Mouse (Mus musculus) erythroid progenitor cell, adult 5-6 weeks (primary cell): ENCODE results near the gene Cd72. TPM values are rescaled to one million over a fixed set of nuclear protein-coding genes. Genes with fewer than 3 reads are reported as not detected.

Experiments
- ATAC-seq: replicated peaks from 2 replicates; pipeline ENCODE4 v1.8.0; 2016; ENCODE audit warnings: moderate number of reproducible peaks, mild to moderate bottlenecking, moderate TSS enrichment, inconsistent platforms; ENCODE audit not compliant: poor library complexity, low FRiP score, severe bottlenecking
- total RNA-seq, 2 experiments: library from RNA; stranded (forward) in 1 of 2; stranded (reverse) in 1 of 2; fragments of 150-400 nt in 1 of 2; fragments of 186-747, 209-891 nt in 1 of 2; gene quantifications; 2 replicates each; pipeline versions ENCODE4 v1.2.3 to v1.2.4; 2015 to 2017; ENCODE audit warnings: low replicate concordance in 2 of 2

Cd72 gene
- total RNA-seq, 2 experiments from 2014 or later = 17.2 to 23.5 TPM

DNA sequence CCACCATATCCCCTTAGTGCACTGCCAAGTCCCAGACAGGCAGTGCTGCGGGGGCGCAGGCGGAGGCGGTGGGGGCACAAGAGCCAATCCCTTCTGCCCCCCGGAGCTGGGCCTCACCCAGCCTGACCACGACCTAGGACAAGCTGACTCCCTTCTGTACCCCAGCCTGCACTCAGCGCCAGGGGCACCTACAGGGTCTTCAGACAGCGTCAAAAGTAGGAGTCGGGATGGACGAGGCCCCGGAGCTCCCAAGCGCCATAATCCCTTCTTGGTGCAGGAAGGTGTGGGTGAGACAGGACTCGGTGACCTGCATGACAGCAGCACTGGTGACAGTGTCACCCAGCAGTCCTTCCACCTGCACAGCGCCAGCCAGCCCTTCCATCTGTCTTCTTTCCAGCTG is 39.7 kb downstream of the Cd72 start:
- no peak; the same call in 1 of the 2 replicates for ATAC-seq

DNA sequence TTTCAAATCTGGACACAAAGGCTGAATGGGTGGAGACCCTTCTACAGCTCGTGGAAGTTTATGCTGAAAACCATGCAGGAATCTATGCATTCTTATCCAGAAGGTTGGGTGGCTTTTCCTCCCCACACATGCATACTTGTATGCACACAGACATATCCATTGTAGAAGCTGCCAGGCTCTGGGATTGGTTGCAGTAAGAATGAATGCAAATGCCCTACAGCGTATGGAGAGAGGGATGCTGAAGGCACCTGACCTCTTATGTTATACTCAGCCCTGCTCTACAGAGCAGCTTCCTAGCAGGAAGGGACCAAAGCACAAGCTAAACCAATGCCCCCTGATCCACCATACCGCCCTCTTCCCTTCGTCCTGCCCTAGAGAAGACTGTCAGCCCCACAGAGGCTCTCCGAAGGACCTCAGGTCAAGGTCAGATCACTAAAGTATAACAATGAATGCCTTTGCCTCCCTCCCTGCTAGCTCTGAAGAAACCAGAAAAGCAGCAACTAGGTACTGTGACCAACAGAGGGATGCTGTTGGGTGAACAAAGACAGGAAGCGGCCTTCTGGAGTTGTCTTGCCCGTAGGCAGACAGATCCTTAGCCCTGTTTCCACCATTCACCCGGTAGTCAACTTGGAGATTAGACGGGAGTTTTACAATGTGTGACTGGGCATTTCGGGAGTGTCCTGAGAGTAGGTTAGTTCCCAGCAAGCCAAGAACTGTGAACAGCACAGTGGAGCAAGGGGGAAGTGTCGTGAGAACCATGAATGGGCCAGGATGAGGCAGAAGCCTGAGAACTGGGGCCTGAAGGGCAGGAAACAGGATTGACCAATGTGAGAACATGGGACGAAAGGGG is 47.1 kb downstream of the Cd72 start:
- no peak for ATAC-seq

DNA sequence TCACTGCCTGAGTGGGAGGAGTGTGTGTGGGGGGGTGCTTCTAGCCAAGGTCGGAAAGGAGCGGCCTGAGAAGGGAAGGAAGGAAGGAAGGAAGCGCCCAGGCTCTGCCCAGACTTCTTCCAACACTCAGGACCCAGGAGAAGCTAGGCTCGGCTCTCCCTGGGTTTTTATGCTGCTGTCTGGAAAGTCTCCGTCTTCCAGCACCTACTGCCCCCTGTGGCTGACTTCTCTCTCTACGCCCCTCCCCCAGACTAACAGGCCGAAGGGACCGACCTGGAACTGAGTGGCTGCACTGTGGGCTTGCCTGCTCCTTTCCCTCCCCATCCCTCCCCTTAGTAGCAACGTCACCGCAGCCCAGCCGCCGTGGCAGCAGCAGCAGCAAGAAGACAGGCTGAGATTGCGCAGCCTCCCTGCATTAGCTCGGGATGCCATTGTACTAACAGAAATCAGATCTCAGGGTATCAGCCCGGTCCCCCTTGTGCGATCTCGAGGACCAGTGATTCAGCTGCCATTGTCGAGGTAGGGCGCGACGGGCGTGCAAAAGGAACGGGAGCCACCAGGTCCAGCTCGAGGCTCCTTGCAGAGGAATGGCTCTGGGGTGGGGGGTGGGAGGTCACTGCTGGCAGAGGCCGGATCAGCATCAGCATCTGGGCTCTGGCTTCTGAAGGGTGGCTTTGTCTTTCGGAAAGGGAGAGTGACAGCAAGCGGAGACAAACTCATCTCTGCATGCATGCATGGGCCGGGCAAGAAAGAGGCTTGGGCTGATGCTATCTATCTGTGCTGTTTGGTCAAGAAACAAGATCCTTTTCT is 48.1 kb downstream of the Cd72 start:
- ATAC-seq = no peak

DNA sequence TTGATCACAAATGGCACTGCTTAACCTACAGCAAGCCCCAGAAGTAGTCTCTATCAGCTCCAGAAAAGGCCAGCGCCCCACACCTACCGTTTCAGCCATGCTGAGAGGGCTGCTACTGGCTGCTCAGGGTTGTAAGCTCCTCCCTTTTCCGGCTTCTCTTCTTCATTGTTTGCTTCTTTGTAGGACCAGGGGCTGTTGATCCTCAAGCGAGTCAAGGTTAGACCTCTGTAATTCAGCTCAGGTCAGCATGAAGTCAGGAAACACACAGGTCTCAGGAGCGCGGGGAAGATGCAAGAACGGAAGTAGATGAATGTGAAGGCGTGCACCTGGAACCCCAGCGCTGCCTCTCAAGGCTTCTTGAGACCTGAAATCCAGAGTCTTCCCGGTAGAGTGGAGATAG is 49.7 kb downstream of the Cd72 start:
- no peak for ATAC-seq

DNA sequence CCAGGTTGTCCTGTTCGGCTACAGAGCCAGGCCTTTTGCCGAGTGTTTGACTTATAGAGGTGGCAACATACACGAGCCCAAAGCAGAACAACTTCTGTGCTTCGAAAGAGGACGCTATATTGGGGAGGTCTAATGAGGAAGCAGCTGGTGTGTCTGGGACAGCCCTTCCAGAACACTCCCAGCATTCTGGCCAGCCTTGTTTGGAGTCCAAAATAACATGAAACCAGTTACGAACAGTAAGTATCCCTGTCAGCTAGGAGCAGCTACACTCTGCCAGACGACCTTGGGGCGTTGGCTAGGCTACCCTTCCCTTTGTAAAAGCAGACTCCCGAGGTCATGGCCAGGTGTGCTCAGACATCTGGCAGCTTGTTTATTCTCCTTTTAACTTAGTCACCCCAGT is 52.2 kb downstream of the Cd72 start:
- no peak for ATAC-seq

DNA sequence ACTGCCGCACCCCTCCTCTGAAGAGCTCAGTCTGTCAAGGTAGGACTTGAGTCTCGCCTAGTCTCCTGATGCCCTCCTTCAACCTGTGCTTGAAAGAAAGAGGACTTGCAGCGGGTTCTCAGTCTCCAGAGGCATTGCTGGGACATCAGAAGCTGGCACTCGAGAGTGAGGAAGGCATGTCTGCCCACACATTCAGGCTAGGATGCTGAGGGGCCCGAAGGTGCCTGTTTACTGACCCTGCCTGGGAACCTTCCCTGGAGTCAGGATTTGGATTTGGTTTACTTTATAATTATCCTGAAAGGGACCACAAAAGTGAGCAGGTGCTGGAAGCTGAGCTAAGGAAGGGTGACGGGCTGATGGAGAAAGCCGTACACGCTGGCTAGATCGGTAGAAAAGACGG is 52.9 kb downstream of the Cd72 start:
- ATAC-seq = no peak

DNA sequence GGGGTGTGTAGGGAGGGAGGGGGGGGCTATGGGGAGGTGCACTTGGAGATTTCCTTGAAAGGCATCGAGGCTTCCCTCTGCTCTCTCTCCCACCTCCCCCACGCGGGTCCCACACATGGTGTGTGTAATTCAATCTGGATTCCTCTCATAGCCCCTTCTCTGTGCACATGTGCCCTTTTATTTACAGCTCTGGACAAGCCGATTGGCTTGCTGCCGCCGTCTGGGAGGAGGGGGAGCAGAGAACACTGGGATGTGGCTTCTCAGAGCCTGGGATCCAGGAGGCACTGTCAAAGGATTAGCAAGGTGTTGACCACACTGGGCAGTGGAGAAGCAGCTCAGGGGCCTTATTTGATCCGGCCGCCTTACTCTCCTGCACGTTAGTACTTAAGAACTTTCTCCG is 53.5 kb downstream of the Cd72 start:
- no peak for ATAC-seq

DNA sequence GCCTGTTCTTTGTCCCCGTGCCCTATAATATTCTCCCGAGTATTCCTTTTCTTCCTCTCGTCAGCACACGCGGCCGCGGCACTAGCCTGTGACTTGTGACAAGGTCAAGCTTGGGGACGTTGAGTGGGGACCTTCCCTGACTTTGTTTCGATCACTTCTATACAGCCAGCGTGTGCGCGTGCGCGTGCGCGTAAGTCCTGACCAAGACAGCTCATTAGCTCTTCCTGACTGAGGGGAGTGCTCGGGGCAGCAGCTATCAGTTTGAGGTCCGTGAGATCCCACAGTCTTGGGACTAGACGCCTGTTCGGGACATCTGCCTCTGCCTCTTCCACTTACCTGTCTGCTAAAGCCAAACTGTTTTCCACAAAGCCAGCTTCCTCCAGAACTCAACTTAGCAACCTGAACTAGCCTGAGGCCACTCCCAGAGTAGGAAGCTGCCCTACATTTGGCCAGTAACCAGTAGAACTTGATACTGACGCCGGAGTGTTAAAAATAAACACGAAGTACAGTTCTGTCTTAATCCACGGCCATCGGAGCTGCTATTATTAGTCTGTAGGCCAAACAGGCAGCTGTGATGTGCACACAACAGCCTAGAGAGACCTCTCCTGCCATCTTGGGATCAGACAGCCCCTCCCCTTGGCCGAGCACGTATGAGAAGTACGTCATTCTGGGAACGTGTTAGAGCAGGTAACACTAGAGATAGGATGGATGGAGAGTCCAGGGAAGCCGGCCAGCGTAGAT is 54.9 kb downstream of the Cd72 start:
- no peak for ATAC-seq

DNA sequence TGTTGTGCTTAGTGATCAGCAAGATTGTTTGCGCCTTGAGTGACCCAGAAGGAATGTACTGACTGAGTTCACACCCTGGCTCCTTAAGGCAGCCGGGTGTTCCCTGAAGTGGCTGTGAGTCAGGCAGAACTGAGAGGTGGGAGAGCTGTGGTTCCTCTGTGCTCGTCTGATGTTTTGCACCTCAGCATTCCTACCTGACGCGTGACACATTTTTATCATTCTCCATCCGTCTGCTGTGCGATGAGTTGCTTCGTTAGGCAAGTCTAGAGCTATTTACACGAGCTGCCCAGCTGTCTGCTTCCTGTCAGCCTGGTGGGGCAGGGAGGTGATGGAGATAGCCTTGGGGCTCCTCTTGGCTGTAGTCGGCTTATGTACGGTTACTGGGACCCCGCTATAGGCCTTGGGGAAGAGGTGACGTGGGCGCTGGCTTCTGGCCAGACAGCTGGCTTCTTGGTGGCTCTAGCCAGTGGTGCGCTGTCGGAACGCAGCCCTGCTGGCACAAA is 55.5 kb downstream of the Cd72 start:
- no peak for ATAC-seq

DNA sequence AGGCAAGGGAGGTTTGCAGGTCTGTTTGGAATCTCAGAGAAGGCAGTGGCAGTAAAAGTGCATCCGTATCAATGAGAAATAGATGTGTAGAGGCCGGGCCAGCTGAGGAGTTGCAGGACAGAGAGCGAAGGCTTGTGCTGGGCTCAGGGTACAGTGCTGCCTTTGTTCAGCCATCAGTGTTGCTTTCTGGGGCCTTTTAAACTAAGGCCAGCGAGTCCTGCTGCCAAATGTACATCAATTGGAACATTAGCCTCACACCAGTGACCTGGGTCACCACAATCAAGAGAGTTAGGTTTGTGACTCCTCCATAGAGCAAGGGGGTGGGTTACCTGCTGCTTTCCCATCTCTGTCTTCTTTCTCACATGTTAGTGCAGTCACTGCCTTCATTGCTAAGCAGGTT is 56.4 kb downstream of the Cd72 start:
- ATAC-seq = no peak

Other genes starting within 250 kb of the Cd72 start
- not detected in 2 replicates for gene Atp8b5, start 187.5 kb downstream of the Cd72 start, total RNA-seq (2015; ENCODE audit: low replicate concordance)
- gene Atp8b5, start 187.5 kb downstream of the Cd72 start, total RNA-seq (2017; ENCODE audit: low replicate concordance) = not detected in 2 replicates
- gene Rusc2, start 72.6 kb downstream of the Cd72 start, total RNA-seq (2015; ENCODE audit: low replicate concordance) = not detected in 2 replicates
- not detected in 2 replicates for gene Rusc2, start 72.6 kb downstream of the Cd72 start, total RNA-seq (2017; ENCODE audit: low replicate concordance)
- not detected in 2 replicates for gene Fam166b, start 25.5 kb downstream of the Cd72 start, total RNA-seq (2015; ENCODE audit: low replicate concordance)
- gene Fam166b, start 25.5 kb downstream of the Cd72 start, total RNA-seq (2017; ENCODE audit: low replicate concordance) = not detected in 2 replicates
- gene Tesk1, start 12.7 kb downstream of the Cd72 start, total RNA-seq (2015; ENCODE audit: low replicate concordance) = 0.84 and 2.5 TPM in 2 replicates
- 0.23 and 0.77 TPM in 2 replicates for gene Tesk1, start 12.7 kb downstream of the Cd72 start, total RNA-seq (2017; ENCODE audit: low replicate concordance)
- not detected in 2 replicates for gene Sit1, start 29.1 kb upstream of the Cd72 start, total RNA-seq (2015; ENCODE audit: low replicate concordance)
- 3.2 TPM in 1 of 2 replicates, not detected in the other for gene Sit1, start 29.1 kb upstream of the Cd72 start, total RNA-seq (2017; ENCODE audit: low replicate concordance)
- 26.0 and 46.9 TPM in 2 replicates for gene Ccdc107, start 38.3 kb upstream of the Cd72 start, total RNA-seq (2015; ENCODE audit: low replicate concordance)
- 38.5 and 41.1 TPM in 2 replicates for gene Ccdc107, start 38.3 kb upstream of the Cd72 start, total RNA-seq (2017; ENCODE audit: low replicate concordance)
- gene Arhgef39, start 45.1 kb upstream of the Cd72 start, total RNA-seq (2015; ENCODE audit: low replicate concordance) = 233 and 242 TPM in 2 replicates
- 202 and 213 TPM in 2 replicates for gene Arhgef39, start 45.1 kb upstream of the Cd72 start, total RNA-seq (2017; ENCODE audit: low replicate concordance)
- 1.7 TPM in 1 of 2 replicates, not detected in the other for gene Car9, start 52.3 kb upstream of the Cd72 start, total RNA-seq (2015; ENCODE audit: low replicate concordance)
- gene Car9, start 52.3 kb upstream of the Cd72 start, total RNA-seq (2017; ENCODE audit: low replicate concordance) = not detected in 2 replicates
- gene Tpm2, start 69.1 kb upstream of the Cd72 start, total RNA-seq (2015; ENCODE audit: low replicate concordance) = not detected in 2 replicates
- gene Tpm2, start 69.1 kb upstream of the Cd72 start, total RNA-seq (2017; ENCODE audit: low replicate concordance) = not detected in 2 replicates
- gene Creb3, start 107.7 kb upstream of the Cd72 start, total RNA-seq (2015; ENCODE audit: low replicate concordance) = 8.0 and 12.3 TPM in 2 replicates
- gene Creb3, start 107.7 kb upstream of the Cd72 start, total RNA-seq (2017; ENCODE audit: low replicate concordance) = 9.6 and 45.0 TPM in 2 replicates
- 111 and 144 TPM in 2 replicates for gene Tln1, start 108.1 kb upstream of the Cd72 start, total RNA-seq (2015; ENCODE audit: low replicate concordance)
- gene Tln1, start 108.1 kb upstream of the Cd72 start, total RNA-seq (2017; ENCODE audit: low replicate concordance) = 643 and 746 TPM in 2 replicates
- 29.2 and 31.0 TPM in 2 replicates for gene Rgp1, start 124.1 kb upstream of the Cd72 start, total RNA-seq (2015; ENCODE audit: low replicate concordance)
- 10.1 and 32.7 TPM in 2 replicates for gene Rgp1, start 124.1 kb upstream of the Cd72 start, total RNA-seq (2017; ENCODE audit: low replicate concordance)
- gene Gba2, start 124.2 kb upstream of the Cd72 start, total RNA-seq (2015; ENCODE audit: low replicate concordance) = 22.3 and 28.1 TPM in 2 replicates
- 23.5 and 32.1 TPM in 2 replicates for gene Gba2, start 124.2 kb upstream of the Cd72 start, total RNA-seq (2017; ENCODE audit: low replicate concordance)
- not detected in 2 replicates for gene Msmp, start 129.9 kb upstream of the Cd72 start, total RNA-seq (2015; ENCODE audit: low replicate concordance)
- not detected in 2 replicates for gene Msmp, start 129.9 kb upstream of the Cd72 start, total RNA-seq (2017; ENCODE audit: low replicate concordance)
- gene Npr2, start 177.3 kb upstream of the Cd72 start, total RNA-seq (2015; ENCODE audit: low replicate concordance) = 10.8 TPM in 1 of 2 replicates, not detected in the other
- gene Npr2, start 177.3 kb upstream of the Cd72 start, total RNA-seq (2017; ENCODE audit: low replicate concordance) = 0.13 TPM in 1 of 2 replicates, not detected in the other
- gene Spag8, start 199.0 kb upstream of the Cd72 start, total RNA-seq (2015; ENCODE audit: low replicate concordance) = not detected in 2 replicates
- 3.9 TPM in 1 of 2 replicates, not detected in the other for gene Spag8, start 199.0 kb upstream of the Cd72 start, total RNA-seq (2017; ENCODE audit: low replicate concordance)
- gene Hint2, start 201.8 kb upstream of the Cd72 start, total RNA-seq (2015; ENCODE audit: low replicate concordance) = 18.9 and 26.7 TPM in 2 replicates
- gene Hint2, start 201.8 kb upstream of the Cd72 start, total RNA-seq (2017; ENCODE audit: low replicate concordance) = 6.5 and 12.0 TPM in 2 replicates
- 1.4 TPM in 1 of 2 replicates, not detected in the other for gene Tmem8b, start 214.3 kb upstream of the Cd72 start, total RNA-seq (2015; ENCODE audit: low replicate concordance)
- 0.64 TPM in 1 of 2 replicates, not detected in the other for gene Tmem8b, start 214.3 kb upstream of the Cd72 start, total RNA-seq (2017; ENCODE audit: low replicate concordance)
- not detected in 2 replicates for gene Fam221b, start 214.5 kb upstream of the Cd72 start, total RNA-seq (2015; ENCODE audit: low replicate concordance)
- gene Fam221b, start 214.5 kb upstream of the Cd72 start, total RNA-seq (2017; ENCODE audit: low replicate concordance) = 1.7 TPM in 1 of 2 replicates, not detected in the other
- not detected in 2 replicates for gene Olfr70, start 246.2 kb upstream of the Cd72 start, total RNA-seq (2015; ENCODE audit: low replicate concordance)
- gene Olfr70, start 246.2 kb upstream of the Cd72 start, total RNA-seq (2017; ENCODE audit: low replicate concordance) = not detected in 2 replicates